Mouse (Mus musculus) retina, postnatal 1 day (tissue): ENCODE results near the gene Ebf3.

ENCODE experiments used
- DNase-seq: peaks from one replicate; pipeline ENCODE4 v3.0.0-alpha.2; 2012

The Ebf3 gene

GRCm38 (mm10) chr7:137311341-137312110, 2.7 kb downstream of the Ebf3 start:
- no peak for DNase-seq

- DNase-seq = peak; percentile 28
Observed at GRCm38 (mm10) chr7:137310876-137311275, 3.4 kb downstream of the Ebf3 start.

GRCm38 (mm10) chr7:137310091-137310761, 4.0 kb downstream of the Ebf3 start:
- peak; percentile 48 for DNase-seq

- DNase-seq = peak; percentile 77
Observed at GRCm38 (mm10) chr7:137309071-137310066, 4.9 kb downstream of the Ebf3 start.

- peak; percentile 53 for DNase-seq
Observed at GRCm38 (mm10) chr7:137308061-137309060, 5.9 kb downstream of the Ebf3 start.

GRCm38 (mm10) chr7:137307131-137307530, 7.1 kb downstream of the Ebf3 start:
- DNase-seq = no peak

- no peak for DNase-seq
Observed at GRCm38 (mm10) chr7:137306127-137306526, 8.1 kb downstream of the Ebf3 start.

GRCm38 (mm10) chr7:137303776-137304171, 10.5 kb downstream of the Ebf3 start:
- peak; percentile 38 for DNase-seq

GRCm38 (mm10) chr7:137302961-137303775, 11.1 kb downstream of the Ebf3 start:
- no peak for DNase-seq

GRCm38 (mm10) chr7:137302161-137302560, 12.1 kb downstream of the Ebf3 start:
- no peak for DNase-seq

GRCm38 (mm10) chr7:137301329-137301751, 12.9 kb downstream of the Ebf3 start:
- peak; percentile 74 for DNase-seq

GRCm38 (mm10) chr7:137300826-137301225, 13.4 kb downstream of the Ebf3 start:
- no peak for DNase-seq

- no peak for DNase-seq
Observed at GRCm38 (mm10) chr7:137300169-137300568, 14.1 kb downstream of the Ebf3 start.

GRCm38 (mm10) chr7:137297594-137298381, 16.5 kb downstream of the Ebf3 start:
- DNase-seq = peak; percentile 24

GRCm38 (mm10) chr7:137297131-137297530, 17.1 kb downstream of the Ebf3 start:
- no peak for DNase-seq

GRCm38 (mm10) chr7:137295612-137296011, 18.6 kb downstream of the Ebf3 start:
- DNase-seq = no peak

- no peak for DNase-seq
Observed at GRCm38 (mm10) chr7:137294446-137294845, 19.8 kb downstream of the Ebf3 start.

- DNase-seq = no peak
Observed at GRCm38 (mm10) chr7:137289290-137289957, 24.8 kb downstream of the Ebf3 start.

GRCm38 (mm10) chr7:137278171-137278570, 36.1 kb downstream of the Ebf3 start:
- no peak for DNase-seq
